Comparison of ENCODE assay signal across 9 mouse cellular contexts in genomic region chr6:71125043-71125893, GRCm38 (mm10). TPM values are rescaled to one million over a fixed set of nuclear protein-coding genes. Genes with fewer than 3 reads are reported as not detected.
A peak's percentile ranks its signal among the peaks of the same experiment; 100 is the strongest.
DNase-seq lines count a peak whose midpoint lies in the region; ATAC-seq lines count a peak whose summit lies in the region.
"Had no signal": no experiment of that assay in that cellular context is flagged by ENCODE, and none has a peak within 500 bp of the region (broad histone marks: within the 10 kb centered on the region; RNA-seq: fewer than 3 reads in every experiment).

No protein-coding gene starts in this region.

- no peak overlapping the region for H3K4me2 ChIP-seq in embryonic facial prominence, embryonic 14.5 days (ENCODE audit: low read depth, low read length)
- H3K4me2 ChIP-seq in limb, embryonic 12.5 days, result no peak overlapping the region
- H3K4me2 ChIP-seq: embryonic facial prominence, embryonic 12.5 days had no signal

- H3K4me1 ChIP-seq in embryonic facial prominence, embryonic 14.5 days (ENCODE audit: control insufficient read depth, insufficient read depth, low read length), result no peaks in the 10 kb centered on the region
- no peaks in the 10 kb centered on the region for H3K4me1 ChIP-seq in limb, embryonic 12.5 days (replicated peaks)
- H3K4me1 ChIP-seq: embryonic facial prominence, embryonic 12.5 days had no signal

- peak; percentile 84 for DNase-seq in CD4-positive, CD25-positive, alpha-beta regulatory T cell, adult 2 months (ENCODE audit: low read depth, low spot score)
- peak; percentile 35 to 64 for DNase-seq in adrenal gland, postnatal 4 days (ENCODE audit: low spot score in 2 of 2)
- peak; percentile 89 for DNase-seq in embryonic facial prominence, embryonic 14.5 days (ENCODE audit: low spot score)
- DNase-seq in heart, adult 8-10 months (ENCODE audit: low spot score), result peak; percentile 72
- peak; percentile 88 for DNase-seq in kidney, adult 9 months
- DNase-seq in natural killer cell, adult 2 months (ENCODE audit: low spot score in 2 of 2), result peak; percentile 42 to 53
- DNase-seq in splenic B cell, adult 2 months (ENCODE audit: low read depth, low spot score), result peak; percentile 65

- ATAC-seq in embryonic facial prominence, embryonic 14.5 days (ENCODE audit: low read depth), result peak; percentile 81
- ATAC-seq in limb, embryonic 12.5 days (ENCODE audit: insufficient number of reproducible peaks, insufficient read depth, low FRiP score, low TSS enrichment, low read depth), result peak; percentile 63

- no peak overlapping the region for H3K4me3 ChIP-seq in embryonic facial prominence, embryonic 14.5 days (ENCODE audit: low read depth, low read length)
- no peak overlapping the region for H3K4me3 ChIP-seq in limb, embryonic 12.5 days (replicated peaks)
- H3K4me3 ChIP-seq: embryonic facial prominence, embryonic 12.5 days had no signal

- WGBS in embryonic facial prominence, embryonic 14.5 days, result 9% methylated on average over 3 of the region's 3 CpGs
- WGBS in limb, embryonic 12.5 days, result 3% methylated on average over 3 of the region's 3 CpGs

- no peak overlapping the region for H3K9ac ChIP-seq in embryonic facial prominence, embryonic 14.5 days (ENCODE audit: low read depth, low read length)
- no peak overlapping the region for H3K9ac ChIP-seq in limb, embryonic 12.5 days (replicated peaks)
- H3K9ac ChIP-seq: embryonic facial prominence, embryonic 12.5 days had no signal

- no peak overlapping the region for H3K27ac ChIP-seq in embryonic facial prominence, embryonic 14.5 days (replicated peaks; ENCODE audit: low read depth, low read length)
- H3K27ac ChIP-seq in limb, embryonic 12.5 days, result no peak overlapping the region
- H3K27ac ChIP-seq: embryonic facial prominence, embryonic 12.5 days had no signal

- H3K36me3 ChIP-seq in embryonic facial prominence, embryonic 14.5 days (ENCODE audit: control insufficient read depth, insufficient read depth, low read length), result no peaks in the 10 kb centered on the region
- H3K36me3 ChIP-seq in limb, embryonic 12.5 days, result no peaks in the 10 kb centered on the region
- H3K36me3 ChIP-seq in splenic B cell, adult 2 months (ENCODE audit: control insufficient read depth, insufficient read depth, low read length, poor library complexity, severe bottlenecking), result no peaks in the 10 kb centered on the region
- H3K36me3 ChIP-seq: embryonic facial prominence, embryonic 12.5 days had no signal

- H3K9me3 ChIP-seq in embryonic facial prominence, embryonic 14.5 days (ENCODE audit: control insufficient read depth, low read length), result no peaks in the 10 kb centered on the region
- no peaks in the 10 kb centered on the region for H3K9me3 ChIP-seq in limb, embryonic 12.5 days
- H3K9me3 ChIP-seq: embryonic facial prominence, embryonic 12.5 days had no signal

- H3K27me3 ChIP-seq in embryonic facial prominence, embryonic 14.5 days (replicated peaks; ENCODE audit: control insufficient read depth, insufficient read depth, low read length), result no peaks in the 10 kb centered on the region
- H3K27me3 ChIP-seq in limb, embryonic 12.5 days, result no peaks in the 10 kb centered on the region
- no peaks in the 10 kb centered on the region for H3K27me3 ChIP-seq in splenic B cell, adult 2 months (ENCODE audit: control insufficient read depth, insufficient read depth, low read length, poor library complexity, severe bottlenecking)
- H3K27me3 ChIP-seq: embryonic facial prominence, embryonic 12.5 days had no signal

RNA-seq across cellular contexts. Expression of gene Thnsl2, which starts 19.0 kb away (rescaled TPM):
- total RNA-seq in adrenal gland, postnatal 4 days (2021), result 10 to 100 TPM; 27.9 to 31.7 TPM
- 7.6 and 8.1 TPM in 2 replicates for polyA plus RNA-seq in embryonic facial prominence, embryonic 14.5 days (2014; fragmentation: Nextera tagmentation; extraction: Ambion mirVana)
- 1 to 10 TPM; 4.3 to 6.7 (median 5.2) TPM for total RNA-seq in heart, adult 8-10 months (2022)
- 5.6 and 6.0 TPM in 2 replicates for polyA plus RNA-seq in limb, embryonic 12.5 days (2016; fragmentation: Nextera tagmentation; extraction: Ambion mirVana)
